Mouse (Mus musculus) embryonic facial prominence, embryonic 15.5 days (tissue): ENCODE data around the gene Zfp367. TPM values are rescaled to one million over a fixed set of nuclear protein-coding genes. Genes with fewer than 3 reads are reported as not detected.

Source experiments
- ATAC-seq: fragments of 200-750 bp; cut with Nextera tagmentation; 2 replicates; pipeline ENCODE4 v1.8.0; 2017; ENCODE audit warnings: low read depth, moderate TSS enrichment; ENCODE audit not compliant: insufficient number of reproducible peaks, low FRiP score, low TSS enrichment
- H3K27ac ChIP-seq: fragments of 300-500 bp; sonication (generic); replicated peaks from 2 replicates; pipeline ENCODE4 v1.5.1; 2015; ENCODE audit warnings: mild to moderate bottlenecking, inconsistent platforms
- H3K27me3 ChIP-seq: fragments of 300-500 bp; sonication (generic); 2 replicates; pipeline ENCODE4 v1.6.1; 2015; ENCODE audit warnings: inconsistent platforms
- H3K36me3 ChIP-seq: fragments of 300-500 bp; sonication (generic); 2 replicates; pipeline ENCODE4 v1.6.1; 2015; ENCODE audit warnings: mild to moderate bottlenecking, inconsistent platforms
- H3K4me1 ChIP-seq: fragments of 300-500 bp; sonication (generic); 2 replicates; pipeline ENCODE4 v1.6.1; 2015; ENCODE audit warnings: inconsistent platforms
- H3K4me2 ChIP-seq: fragments of 300-500 bp; sonication (generic); replicated peaks from 2 replicates; pipeline ENCODE4 v1.6.1; 2015; ENCODE audit warnings: mild to moderate bottlenecking, inconsistent platforms
- H3K4me3 ChIP-seq: fragments of 300-500 bp; sonication (generic); replicated peaks from 2 replicates; pipeline ENCODE4 v1.5.1; 2015; ENCODE audit warnings: mild to moderate bottlenecking, inconsistent platforms
- H3K9ac ChIP-seq: fragments of 300-500 bp; sonication (generic); 2 replicates; pipeline ENCODE4 v1.6.1; 2015; ENCODE audit warnings: inconsistent platforms
- H3K9me3 ChIP-seq: fragments of 300-500 bp; sonication (generic); replicated peaks from 2 replicates; pipeline ENCODE4 v1.6.1; 2016; ENCODE audit warnings: inconsistent platforms
- WGBS: fragments of 180-500 bp; shearing (Covaris S2); methylation state at CpG from one replicate; pipeline ENCODE4 v1.1.7; 2015; 5-methylcytosine and 5-hydroxymethylcytosine counted together
- polyA plus RNA-seq: library from polyadenylated mRNA; unstranded; fragments of >200 nt; fragmentation: Nextera tagmentation; extraction: Ambion mirVana; gene quantifications from 2 replicates; pipeline ENCODE4 v1.2.1, GENCODE M21; 2015

The Zfp367 gene
- polyA plus RNA-seq, 1 experiment from 2014 or later: 18.8 TPM

DNA sequence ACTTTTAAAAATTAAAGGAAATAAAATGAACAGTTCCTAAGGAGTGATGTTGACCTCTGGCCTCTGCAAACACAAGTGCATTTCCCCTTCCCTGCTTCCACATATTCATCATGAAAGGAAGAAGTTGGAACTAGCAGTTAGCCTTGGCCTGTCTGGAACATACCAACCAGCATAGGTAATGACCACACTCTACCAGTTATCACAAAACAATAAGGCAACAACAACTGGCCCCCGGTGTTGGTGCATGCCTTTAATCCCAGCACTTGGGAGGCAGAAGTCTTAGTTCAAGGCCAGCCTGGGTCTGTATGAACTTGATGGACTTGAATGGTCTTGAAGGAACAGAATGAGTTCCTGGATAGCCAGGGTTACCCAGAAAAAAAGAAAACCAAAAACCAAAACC is 42.6 kb downstream of the Zfp367 start:
- Histone ChIP-seq H3K36me3 (no peaks in the 10 kb centered on the region), H3K4me2 (no peak overlapping the region), H3K4me3 (no peak overlapping the region), H3K9me3 (no peaks in the 10 kb centered on the region), H3K27me3 (no peaks in the 10 kb centered on the region), H3K4me1 (0 out of 2 replicates have a peak, but pooled peaks cover 4% of the 10 kb centered on the region), H3K27ac (no peak overlapping the region), H3K9ac (no peak overlapping the region)
- no peak for ATAC-seq
- WGBS: 91% methylated on average over 1 of the region's 1 CpGs

DNA sequence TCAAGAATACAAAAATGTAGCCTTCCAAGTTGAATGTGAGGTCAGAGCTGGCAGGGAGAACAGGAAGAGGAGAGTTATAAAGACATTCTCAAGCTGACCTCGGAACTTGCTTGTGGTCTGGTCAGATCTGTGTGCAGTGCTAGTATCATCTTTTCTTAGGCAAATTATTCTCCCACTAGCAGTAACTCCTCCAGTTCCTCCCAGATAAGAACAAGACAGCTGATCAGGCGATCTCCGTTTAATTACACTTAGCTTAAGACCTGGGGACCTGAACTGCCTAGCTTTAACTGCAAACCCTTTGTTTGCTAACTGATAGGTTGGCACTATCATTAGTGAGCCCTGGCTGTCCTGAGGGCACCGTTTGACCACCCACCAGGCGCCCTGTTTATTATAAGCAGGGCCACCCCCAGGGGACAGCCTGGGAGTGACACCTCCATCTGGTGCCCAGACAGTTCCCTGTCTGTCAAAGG is 44.6 kb downstream of the Zfp367 start:
- 0 out of 2 replicates have a peak, but pooled peaks cover 3% of the 10 kb centered on the region for H3K36me3 ChIP-seq
- H3K4me1 ChIP-seq: 0 out of 2 replicates have a peak, but pooled peaks cover 4% of the 10 kb centered on the region
- no peak overlapping the region for H3K9ac ChIP-seq
- no peak overlapping the region for H3K4me3 ChIP-seq
- no peak overlapping the region for H3K27ac ChIP-seq
- WGBS: 20% methylated on average over 5 of the region's 5 CpGs
- H3K27me3 ChIP-seq: no peaks in the 10 kb centered on the region
- no peak for ATAC-seq
- no peak overlapping the region for H3K4me2 ChIP-seq
- H3K9me3 ChIP-seq: no peaks in the 10 kb centered on the region

DNA sequence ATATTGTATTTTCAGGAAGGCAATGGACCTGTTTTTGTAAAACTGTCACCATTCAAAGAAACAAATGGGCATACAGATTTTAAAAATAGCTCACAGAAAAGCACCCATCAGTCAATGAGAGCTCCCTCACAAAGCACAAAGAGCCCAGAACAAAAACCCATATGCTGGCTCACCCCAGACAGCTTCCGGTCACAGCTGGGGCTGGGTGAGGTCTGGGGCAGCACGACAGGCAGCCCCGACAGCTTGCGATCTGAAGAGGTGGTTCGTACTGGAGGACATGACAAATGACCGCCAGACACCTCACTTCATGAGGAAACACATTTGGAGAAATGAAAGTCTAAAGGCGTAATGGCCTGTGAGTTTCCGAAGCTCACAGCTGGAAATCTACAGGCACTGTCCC is 45.5 kb downstream of the Zfp367 start:
- WGBS: 32% methylated on average over 8 of the region's 8 CpGs
- no peaks in the 10 kb centered on the region for H3K27me3 ChIP-seq
- 0 out of 2 replicates have a peak, but pooled peaks cover 4% of the 10 kb centered on the region for H3K4me1 ChIP-seq
- H3K36me3 ChIP-seq: 0 out of 2 replicates have a peak, but pooled peaks cover 3% of the 10 kb centered on the region
- H3K27ac ChIP-seq: no peak overlapping the region
- H3K9me3 ChIP-seq: no peaks in the 10 kb centered on the region
- H3K4me3 ChIP-seq: no peak overlapping the region
- ATAC-seq: no peak
- H3K9ac ChIP-seq: no peak overlapping the region
- no peak overlapping the region for H3K4me2 ChIP-seq

DNA sequence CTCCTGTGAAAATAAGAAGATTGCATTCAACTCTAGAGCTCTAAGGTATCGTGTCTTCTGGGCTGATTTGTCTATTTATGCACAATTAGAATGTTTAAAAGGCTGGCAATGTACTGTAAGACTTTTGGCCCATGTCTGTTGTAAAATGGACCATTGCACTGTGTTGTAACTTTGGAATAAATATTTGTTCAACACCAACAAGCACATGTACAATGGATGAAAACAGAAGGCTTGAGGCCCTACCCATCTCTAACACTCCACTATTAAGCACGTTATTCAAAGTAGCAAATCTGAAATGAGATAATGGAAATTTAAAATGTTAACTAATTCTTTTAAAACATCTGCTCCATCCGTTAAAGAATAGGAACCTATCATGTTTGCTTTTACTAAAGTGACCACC is 45.9 kb downstream of the Zfp367 start:
- Histone ChIP-seq H3K27ac (no peak overlapping the region), H3K9me3 (no peaks in the 10 kb centered on the region), H3K4me2 (no peak overlapping the region), H3K4me3 (no peak overlapping the region), H3K36me3 (0 out of 2 replicates have a peak, but pooled peaks cover 3% of the 10 kb centered on the region), H3K4me1 (0 out of 2 replicates have a peak, but pooled peaks cover 4% of the 10 kb centered on the region), H3K27me3 (no peaks in the 10 kb centered on the region), H3K9ac (no peak overlapping the region)
- ATAC-seq: no peak
- 70% methylated on average over 3 of the region's 3 CpGs for WGBS

DNA sequence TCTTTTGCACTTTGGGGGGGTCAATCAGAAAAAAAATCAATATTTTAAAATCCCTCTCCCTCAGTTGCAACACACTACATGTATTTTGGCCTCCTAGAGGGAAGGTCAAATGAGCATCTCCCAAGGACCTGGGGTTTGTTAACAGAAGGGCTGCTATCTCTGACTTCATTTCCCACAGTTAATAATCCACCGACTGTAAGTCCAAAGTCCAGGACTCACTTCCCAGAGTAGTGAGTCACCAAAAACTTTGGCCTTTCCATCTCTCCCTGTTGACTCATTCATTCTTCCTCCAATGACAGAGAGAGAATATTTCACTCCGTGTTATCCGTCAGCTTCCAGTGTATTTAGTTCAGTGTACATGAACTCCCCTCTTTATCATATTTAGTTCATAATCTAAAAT is 47.3 kb downstream of the Zfp367 start:
- 0 out of 2 replicates have a peak, but pooled peaks cover 4% of the 10 kb centered on the region for H3K4me1 ChIP-seq
- 79% methylated on average over 3 of the region's 3 CpGs for WGBS
- H3K9me3 ChIP-seq: no peaks in the 10 kb centered on the region
- no peaks in the 10 kb centered on the region for H3K27me3 ChIP-seq
- H3K4me3 ChIP-seq: no peak overlapping the region
- H3K4me2 ChIP-seq: no peak overlapping the region
- H3K27ac ChIP-seq: no peak overlapping the region
- no peak for ATAC-seq
- 0 out of 2 replicates have a peak, but pooled peaks cover 3% of the 10 kb centered on the region for H3K36me3 ChIP-seq
- H3K9ac ChIP-seq: no peak overlapping the region

DNA sequence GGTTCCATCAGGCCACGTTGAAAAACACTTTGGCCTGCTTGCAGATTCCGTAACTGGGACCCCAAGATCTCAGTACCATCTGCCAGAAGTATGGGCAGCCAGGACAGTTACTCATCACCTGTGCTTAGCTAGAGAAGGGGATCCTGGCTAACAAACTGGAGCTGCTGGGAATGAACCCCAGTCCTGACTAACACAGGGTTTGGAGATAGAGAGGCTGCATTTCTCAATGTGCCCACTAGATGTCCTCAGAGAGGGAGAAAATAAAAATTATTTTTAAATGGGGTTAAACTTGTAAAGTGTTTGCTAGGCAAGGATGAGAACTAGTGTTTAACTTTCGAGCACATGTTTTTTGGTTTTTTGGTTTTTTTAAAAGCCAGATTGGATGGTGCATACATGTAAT is 52.8 kb downstream of the Zfp367 start:
- 64% methylated on average over 3 of the region's 3 CpGs for WGBS
- no peak overlapping the region for H3K4me3 ChIP-seq
- peaks cover 9% of the 10 kb centered on the region; the same call in 1 of the 2 replicates for H3K36me3 ChIP-seq
- no peak overlapping the region for H3K27ac ChIP-seq
- ATAC-seq: no peak
- H3K9ac ChIP-seq: no peak overlapping the region
- H3K27me3 ChIP-seq: no peaks in the 10 kb centered on the region
- no peaks in the 10 kb centered on the region for H3K9me3 ChIP-seq
- no peak overlapping the region for H3K4me2 ChIP-seq
- no peaks in the 10 kb centered on the region for H3K4me1 ChIP-seq

DNA sequence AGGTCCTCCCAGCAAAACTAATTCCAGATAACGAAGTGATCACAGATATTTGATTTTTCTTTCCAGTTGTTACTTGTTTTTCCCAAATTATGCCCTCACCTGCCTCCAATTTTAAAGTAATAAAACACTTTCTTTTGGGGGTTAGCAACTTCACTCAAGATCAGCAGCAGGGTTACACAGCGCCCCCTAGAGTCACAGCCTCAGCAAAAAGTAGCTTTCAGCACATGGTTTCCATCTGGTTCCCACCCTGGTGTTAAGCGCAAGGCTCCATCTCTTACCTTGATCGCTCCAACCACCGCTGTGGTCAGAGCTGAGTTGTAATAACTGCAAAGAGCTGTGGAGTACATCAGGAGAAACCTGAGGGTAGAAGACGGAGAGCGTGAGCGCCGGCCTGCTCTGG is 54.0 kb downstream of the Zfp367 start:
- Histone ChIP-seq H3K9ac (no peak overlapping the region), H3K4me3 (no peak overlapping the region), H3K36me3 (peaks cover 6% of the 10 kb centered on the region; the same call in 1 of the 2 replicates), H3K27me3 (no peaks in the 10 kb centered on the region), H3K4me2 (no peak overlapping the region), H3K9me3 (no peaks in the 10 kb centered on the region), H3K4me1 (no peaks in the 10 kb centered on the region), H3K27ac (no peak overlapping the region)
- ATAC-seq: no peak
- 68% methylated on average over 9 of the region's 9 CpGs for WGBS

DNA sequence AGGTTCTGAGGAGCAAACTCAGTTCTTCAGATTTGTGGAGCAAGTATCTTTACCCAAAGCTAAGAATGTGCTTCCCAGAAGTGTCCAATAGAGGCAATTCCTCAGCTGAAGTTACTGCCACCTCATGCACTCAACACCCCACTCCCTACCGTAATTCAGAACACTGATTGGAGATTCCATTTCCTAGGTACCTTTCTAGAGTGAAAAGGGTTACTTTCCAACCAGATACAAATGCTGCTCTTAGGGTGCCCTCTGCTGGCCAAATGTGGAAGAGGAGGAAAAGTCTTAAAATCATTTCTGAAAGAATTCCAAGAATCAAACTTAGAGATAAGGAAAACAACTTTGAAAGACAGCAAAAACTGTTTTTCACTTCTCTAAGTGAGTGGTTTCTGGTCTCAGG is 59.7 kb downstream of the Zfp367 start:
- Histone ChIP-seq H3K27me3 (no peaks in the 10 kb centered on the region), H3K27ac (no peak overlapping the region), H3K36me3 (peaks cover 6% of the 10 kb centered on the region; the same call in 1 of the 2 replicates), H3K9ac (no peak overlapping the region), H3K4me3 (no peak overlapping the region), H3K9me3 (no peaks in the 10 kb centered on the region), H3K4me1 (0 out of 2 replicates have a peak, but pooled peaks cover 4% of the 10 kb centered on the region), H3K4me2 (no peak overlapping the region)
- WGBS: 0% methylated on average over 1 of the region's 1 CpGs
- no peak for ATAC-seq

DNA sequence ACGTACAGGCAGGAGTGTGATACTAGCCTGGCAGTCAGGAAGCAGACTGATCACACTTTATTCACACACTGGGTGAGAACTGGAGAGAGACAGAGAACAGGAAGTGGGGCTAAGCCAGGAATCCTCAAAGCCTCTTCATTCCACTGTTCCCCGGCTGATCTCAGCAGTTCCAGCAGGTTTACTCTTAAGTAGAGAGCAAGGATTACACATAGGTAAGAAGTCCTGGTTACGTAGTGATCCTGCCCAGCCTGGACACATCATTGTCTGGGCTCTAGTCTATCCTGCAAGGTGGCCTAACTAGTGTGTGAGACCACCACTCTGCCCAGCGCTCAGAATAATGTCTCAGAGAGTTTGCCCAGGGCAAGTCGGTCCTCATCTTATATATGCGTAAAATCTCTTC is 60.2 kb downstream of the Zfp367 start:
- Histone ChIP-seq H3K4me3 (no peak overlapping the region), H3K27ac (no peak overlapping the region), H3K9ac (no peak overlapping the region), H3K4me1 (0 out of 2 replicates have a peak, but pooled peaks cover 4% of the 10 kb centered on the region), H3K36me3 (peaks cover 6% of the 10 kb centered on the region; the same call in 1 of the 2 replicates), H3K9me3 (no peaks in the 10 kb centered on the region), H3K4me2 (no peak overlapping the region), H3K27me3 (no peaks in the 10 kb centered on the region)
- ATAC-seq: no peak
- 55% methylated on average over 6 of the region's 6 CpGs for WGBS

DNA sequence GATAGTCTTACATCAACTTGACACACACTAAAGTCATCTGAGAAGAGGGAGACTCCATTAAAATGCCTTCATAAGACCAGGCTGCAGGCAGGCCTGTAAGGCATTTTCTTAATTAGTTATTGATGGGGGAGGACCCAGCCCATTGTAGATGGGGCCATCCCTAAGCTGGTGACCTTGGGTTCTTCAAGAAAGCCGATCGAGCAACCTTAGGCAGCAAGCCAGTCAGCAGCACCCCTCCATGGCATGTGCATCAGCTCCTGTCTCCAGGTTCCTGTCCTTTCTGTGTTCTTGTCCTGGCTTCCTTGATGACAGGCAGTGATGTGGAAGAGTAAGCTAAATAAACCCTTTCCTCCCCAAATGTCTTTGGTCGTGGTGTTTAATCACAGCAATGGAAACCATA is 60.9 kb downstream of the Zfp367 start:
- Histone ChIP-seq H3K4me2 (no peak overlapping the region), H3K36me3 (peaks cover 3% of the 10 kb centered on the region; the same call in 1 of the 2 replicates), H3K9me3 (no peaks in the 10 kb centered on the region), H3K4me1 (0 out of 2 replicates have a peak, but pooled peaks cover 4% of the 10 kb centered on the region), H3K4me3 (no peak overlapping the region), H3K9ac (no peak overlapping the region), H3K27ac (no peak overlapping the region), H3K27me3 (no peaks in the 10 kb centered on the region)
- WGBS: 58% methylated on average over 3 of the region's 3 CpGs
- ATAC-seq: no peak

DNA sequence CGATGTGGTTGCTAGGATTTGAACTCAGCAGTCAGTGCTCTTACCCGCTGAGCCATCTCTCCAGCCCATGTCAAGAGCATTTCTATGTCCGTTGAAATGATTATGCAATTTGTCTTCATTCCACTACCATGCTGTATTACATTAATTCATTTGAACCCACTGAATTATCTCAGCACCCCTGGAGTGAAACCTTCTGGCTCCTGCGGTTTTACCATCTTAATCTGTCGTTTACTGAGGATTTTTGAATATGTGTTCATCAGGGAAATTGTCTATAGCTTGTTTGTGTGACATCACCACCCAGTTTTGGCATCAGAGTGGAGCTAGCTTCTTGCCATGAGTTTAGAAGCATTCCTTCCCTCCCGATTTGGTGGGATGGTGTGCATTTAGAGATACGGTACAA is 62.0 kb downstream of the Zfp367 start:
- H3K4me2 ChIP-seq: no peak overlapping the region
- 59% methylated on average over 7 of the region's 7 CpGs for WGBS
- no peaks in the 10 kb centered on the region for H3K9me3 ChIP-seq
- H3K4me1 ChIP-seq: 0 out of 2 replicates have a peak, but pooled peaks cover 4% of the 10 kb centered on the region
- no peak for ATAC-seq
- H3K27ac ChIP-seq: no peak overlapping the region
- no peaks in the 10 kb centered on the region for H3K27me3 ChIP-seq
- H3K36me3 ChIP-seq: no peaks in the 10 kb centered on the region
- H3K4me3 ChIP-seq: no peak overlapping the region
- H3K9ac ChIP-seq: no peak overlapping the region

DNA sequence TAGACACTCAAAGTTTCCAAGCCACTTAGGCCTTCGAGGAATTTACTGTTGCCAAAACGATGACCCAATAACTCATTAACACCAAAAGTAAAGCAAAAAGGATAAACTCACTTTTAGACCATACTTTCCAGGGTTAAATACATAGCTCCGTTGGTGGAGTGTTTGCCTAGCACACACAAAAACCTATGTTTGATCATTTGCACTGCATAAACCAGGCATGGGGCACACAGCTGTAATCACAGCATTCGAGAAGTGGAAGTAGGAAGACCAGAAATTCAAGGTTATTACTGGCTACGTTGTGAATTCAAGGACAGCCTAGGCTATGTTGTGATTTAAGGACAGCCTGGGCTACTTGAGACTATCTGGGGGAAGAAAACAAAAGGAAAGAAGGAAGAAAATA is 62.7 kb downstream of the Zfp367 start:
- 78% methylated on average over 5 of the region's 5 CpGs for WGBS
- H3K27ac ChIP-seq: no peak overlapping the region
- no peak overlapping the region for H3K9ac ChIP-seq
- H3K4me3 ChIP-seq: no peak overlapping the region
- H3K9me3 ChIP-seq: no peaks in the 10 kb centered on the region
- no peak for ATAC-seq
- H3K36me3 ChIP-seq: no peaks in the 10 kb centered on the region
- no peaks in the 10 kb centered on the region for H3K27me3 ChIP-seq
- H3K4me1 ChIP-seq: 0 out of 2 replicates have a peak, but pooled peaks cover 4% of the 10 kb centered on the region
- H3K4me2 ChIP-seq: no peak overlapping the region
